Mouse (Mus musculus) small intestine, adult 2 months (tissue): ENCODE measurements around the gene Myom3. TPM values are rescaled to one million over a fixed set of nuclear protein-coding genes. Genes with fewer than 3 reads are reported as not detected.

Source experiments
- H3K27ac ChIP-seq: fragments of 200-500 bp; 2 replicates; pipeline ENCODE4 v1.5.1; 2012; ENCODE audit warnings: low read depth, low read length, control low read depth, inconsistent platforms; ENCODE audit not compliant: insufficient read depth
- H3K27me3 ChIP-seq: fragments of 200-500 bp; 2 replicates; pipeline ENCODE4 v1.6.1; 2012; ENCODE audit warnings: mild to moderate bottlenecking, moderate library complexity, low read length, inconsistent platforms; ENCODE audit not compliant: control insufficient read depth, insufficient read depth
- H3K36me3 ChIP-seq: fragments of 200-500 bp; 2 replicates; pipeline ENCODE4 v1.6.1; 2012; ENCODE audit warnings: mild to moderate bottlenecking, low read length, control low read depth, inconsistent platforms; ENCODE audit not compliant: control insufficient read depth, insufficient read depth
- H3K4me1 ChIP-seq: fragments of 200-500 bp; 2 replicates; pipeline ENCODE4 v1.6.1; 2012; ENCODE audit warnings: low read length, inconsistent platforms, mixed read lengths; ENCODE audit not compliant: control insufficient read depth, insufficient read depth, insufficient read length
- H3K4me3 ChIP-seq: fragments of 200-500 bp; 2 replicates; pipeline ENCODE4 v1.5.1; 2012; ENCODE audit warnings: low read depth, mild to moderate bottlenecking, control low read depth, inconsistent platforms, low read length, moderate library complexity
- CTCF ChIP-seq: fragments of 200-500 bp; IDR thresholded peaks from 2 replicates; pipeline ENCODE4 v1.5.1; 2012; ENCODE audit warnings: low read depth, mild to moderate bottlenecking, control low read depth, inconsistent platforms, low read length, moderate library complexity, mixed read lengths; ENCODE audit not compliant: insufficient replicate concordance, insufficient read length; ENCODE audit errors: extremely low read depth
- POLR2A ChIP-seq: fragments of 200-500 bp; IDR thresholded peaks from 2 replicates; pipeline ENCODE4 v1.6.1; 2012; ENCODE audit warnings: low read depth, mild to moderate bottlenecking, control low read depth, inconsistent platforms, low read length, moderate library complexity
- WGBS: fragments of 180-500 bp; shearing (Covaris S2); methylation state at CpG from one replicate; pipeline ENCODE4 v1.1.7; 2018; 5-methylcytosine and 5-hydroxymethylcytosine counted together
- polyA plus RNA-seq: library from polyadenylated mRNA; depleted of rRNA; stranded (reverse); fragments of >200 nt; gene quantifications from 2 replicates; pipeline ENCODE4 v1.2.3, GENCODE M21; 2012

The Myom3 gene
- polyA plus RNA-seq, 1 experiment = 1.1 TPM

DNA sequence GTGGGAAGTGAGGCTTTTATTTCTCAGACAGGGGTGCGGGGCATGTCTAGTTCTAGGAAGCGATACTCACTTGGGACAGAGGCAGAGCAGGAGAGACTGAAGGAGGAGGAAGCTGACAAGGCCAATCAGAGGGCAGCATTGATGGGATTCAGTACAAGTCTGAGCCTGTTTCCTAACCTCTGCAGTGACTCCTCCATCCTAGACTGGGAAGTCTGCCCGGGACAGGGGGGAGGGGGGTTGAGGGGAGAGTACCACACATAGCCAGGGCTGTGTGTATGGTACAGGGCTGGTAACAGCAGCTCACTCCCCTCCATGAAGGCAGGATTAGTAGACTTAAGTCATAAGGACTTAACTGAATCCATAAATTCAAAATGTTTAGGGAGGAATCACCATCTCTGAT, 20.7 kb downstream of the Myom3 start:
- Histone ChIP-seq H3K4me3 (no peak overlapping the region), H3K4me1 (no peaks in the 10 kb centered on the region), H3K36me3 (no peaks in the 10 kb centered on the region), H3K27ac (no peak overlapping the region), H3K27me3 (no peaks in the 10 kb centered on the region)
- TF ChIP-seq POLR2A = no peak
- TF ChIP-seq CTCF = no peak
- WGBS = 76% methylated on average over 3 of the region's 3 CpGs

DNA sequence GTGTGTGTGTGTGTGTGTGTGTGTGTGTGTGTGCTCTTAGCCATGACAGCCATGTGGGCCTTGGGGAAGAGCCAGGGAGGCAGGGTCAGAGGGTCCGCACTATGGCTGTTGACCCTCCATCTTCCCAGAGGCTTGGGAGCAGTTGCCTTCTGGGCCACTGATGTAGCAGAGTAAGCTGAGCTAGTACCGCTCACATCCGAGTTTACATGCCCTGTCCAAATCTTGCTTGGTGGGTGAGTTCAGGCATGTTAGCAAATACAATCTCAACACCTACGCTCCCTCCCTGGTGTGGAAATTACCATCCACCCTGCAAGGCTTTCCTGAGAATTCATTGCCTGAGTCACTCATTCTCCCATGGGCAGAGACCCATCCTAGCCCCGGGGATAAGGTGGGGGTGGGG, 21.8 kb downstream of the Myom3 start:
- WGBS = 83% methylated on average over 5 of the region's 5 CpGs

DNA sequence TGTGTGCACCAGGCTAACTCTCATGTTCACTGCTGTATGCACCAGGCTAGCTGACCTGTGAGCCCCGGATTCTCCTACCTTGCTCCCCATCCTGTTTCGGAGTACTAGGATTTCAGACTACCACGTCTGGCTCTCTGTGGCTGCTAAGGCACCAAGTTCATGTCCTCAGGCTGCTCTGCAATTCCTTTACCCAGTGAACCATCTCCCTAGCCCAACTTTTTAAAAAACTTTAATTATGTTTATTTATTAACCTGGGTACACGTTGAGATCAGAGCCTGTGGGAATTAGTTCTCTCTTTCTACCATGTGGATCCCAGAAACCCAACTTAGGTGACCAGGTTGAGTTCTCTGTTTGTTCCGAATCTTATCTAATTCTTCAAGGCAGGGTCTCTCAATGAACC, 27.1 kb downstream of the Myom3 start:
- H3K4me3 ChIP-seq = no peak overlapping the region
- H3K27ac ChIP-seq = no peak overlapping the region
- 72% methylated on average over 5 of the region's 5 CpGs for whole genome bisulfite sequencing
- H3K27me3 ChIP-seq = no peaks in the 10 kb centered on the region
- H3K4me1 ChIP-seq = no peaks in the 10 kb centered on the region
- TF ChIP-seq POLR2A (no peak), CTCF (no peak)
- H3K36me3 ChIP-seq = no peaks in the 10 kb centered on the region

More for the DNA sequence above, 21.8 kb downstream of the Myom3 start:
- Histone ChIP-seq H3K36me3 (no peaks in the 10 kb centered on the region), H3K27me3 (no peaks in the 10 kb centered on the region), H3K4me1 (no peaks in the 10 kb centered on the region), H3K27ac (no peak overlapping the region), H3K4me3 (no peak overlapping the region)
- TF ChIP-seq CTCF (no peak), POLR2A (no peak)

DNA sequence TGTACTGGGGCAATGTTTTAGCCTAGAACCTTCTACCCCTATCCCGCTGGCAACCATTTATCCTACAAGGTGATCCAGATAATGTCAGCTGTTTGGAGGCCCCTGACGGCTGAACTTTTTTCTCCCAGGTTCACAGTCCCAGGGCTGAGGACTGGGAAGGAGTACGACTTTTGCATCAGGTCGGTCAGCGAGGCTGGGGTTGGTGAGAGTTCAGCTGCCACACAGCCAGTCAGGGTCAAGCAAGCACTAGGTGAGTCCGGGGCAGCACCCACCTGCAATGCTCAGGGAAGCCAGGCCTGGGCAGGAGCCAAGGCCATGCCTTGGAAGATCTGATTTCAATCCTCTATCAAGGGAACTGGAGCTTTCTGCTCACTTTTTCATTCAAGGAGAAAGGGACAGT, 27.8 kb downstream of the Myom3 start:
- WGBS = 88% methylated on average over 6 of the region's 6 CpGs
- no peak overlapping the region for H3K27ac ChIP-seq
- no peaks in the 10 kb centered on the region for H3K27me3 ChIP-seq
- no peak for TF ChIP-seq POLR2A
- no peaks in the 10 kb centered on the region for H3K4me1 ChIP-seq
- no peaks in the 10 kb centered on the region for H3K36me3 ChIP-seq
- H3K4me3 ChIP-seq = no peak overlapping the region

DNA sequence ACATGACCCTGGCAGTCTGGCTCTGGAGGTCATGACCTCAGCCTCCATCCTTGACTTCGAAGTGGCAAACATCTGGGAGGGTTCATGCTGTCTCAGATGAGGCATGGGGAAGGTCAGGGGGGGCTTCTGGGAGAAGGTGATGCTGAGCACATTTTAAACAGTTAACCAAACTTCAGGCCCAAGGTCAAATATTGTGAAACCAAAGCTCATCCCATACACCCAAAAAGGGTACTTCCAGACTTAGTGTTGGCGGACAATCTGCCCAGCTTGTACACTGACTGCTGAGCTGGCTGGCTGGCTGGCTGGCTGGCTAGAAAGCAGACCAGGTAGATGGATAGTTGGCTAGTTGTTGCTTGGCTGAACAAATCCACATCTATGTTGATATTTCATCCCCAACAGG, 29.6 kb downstream of the Myom3 start:
- TF ChIP-seq POLR2A (no peak), CTCF (no peak)
- no peaks in the 10 kb centered on the region for H3K27me3 ChIP-seq
- H3K27ac ChIP-seq = no peak overlapping the region
- 71% methylated on average over 2 of the region's 2 CpGs for WGBS
- H3K36me3 ChIP-seq = no peaks in the 10 kb centered on the region
- no peaks in the 10 kb centered on the region for H3K4me1 ChIP-seq
- no peak overlapping the region for H3K4me3 ChIP-seq

DNA sequence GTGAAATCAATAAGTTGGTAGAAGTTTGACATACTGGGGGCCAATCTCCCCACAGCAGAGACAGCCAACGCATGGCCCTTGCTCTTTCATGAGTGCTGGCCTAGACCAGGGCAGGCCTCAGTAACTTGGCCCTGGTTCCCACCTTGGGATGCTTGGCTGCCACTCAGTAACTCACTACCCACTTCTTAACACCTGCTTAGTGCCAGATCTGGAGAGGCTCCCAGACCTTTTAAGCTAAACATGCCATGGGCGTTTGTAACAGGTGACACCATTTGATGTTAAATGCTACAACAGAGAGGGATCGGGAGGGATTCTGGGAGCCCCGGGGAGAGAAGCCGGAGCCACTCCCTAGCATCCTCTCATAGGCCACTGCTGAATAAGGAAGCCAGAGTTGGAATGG, 33.3 kb downstream of the Myom3 start:
- Histone ChIP-seq H3K4me1 (no peaks in the 10 kb centered on the region; the same call in 1 of the 2 replicates), H3K27ac (no peak overlapping the region), H3K4me3 (no peak overlapping the region), H3K36me3 (no peaks in the 10 kb centered on the region), H3K27me3 (no peaks in the 10 kb centered on the region)
- TF ChIP-seq CTCF (no peak), POLR2A (no peak)
- 91% methylated on average over 5 of the region's 5 CpGs for WGBS

DNA sequence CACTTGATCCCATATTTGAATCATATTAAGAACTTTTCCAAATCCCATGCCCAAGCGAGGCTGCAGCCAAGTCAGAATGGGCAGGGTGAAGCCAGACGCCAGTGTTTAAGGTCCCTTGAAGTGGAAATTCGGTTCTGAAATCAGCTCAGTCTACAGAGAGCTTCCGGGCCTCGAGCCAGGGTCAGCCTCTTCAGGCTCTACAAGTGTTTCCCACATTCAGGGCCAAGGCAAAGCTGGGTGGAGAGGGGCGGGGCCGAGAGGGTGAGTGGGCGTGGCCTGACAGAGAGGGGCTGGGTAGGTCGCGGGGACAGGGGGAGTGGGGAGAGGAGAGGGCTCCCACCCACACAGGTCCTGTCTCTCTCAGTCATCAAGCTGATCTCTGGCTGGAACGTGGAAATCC, 38.4 kb downstream of the Myom3 start:
- 34% methylated on average over 11 of the region's 11 CpGs for WGBS
- H3K36me3 ChIP-seq = no peaks in the 10 kb centered on the region
- no peak overlapping the region for H3K4me3 ChIP-seq
- H3K4me1 ChIP-seq = peaks cover 2% of the 10 kb centered on the region
- TF ChIP-seq POLR2A (no peak), CTCF (no peak)
- H3K27me3 ChIP-seq = no peaks in the 10 kb centered on the region
- no peak overlapping the region for H3K27ac ChIP-seq

DNA sequence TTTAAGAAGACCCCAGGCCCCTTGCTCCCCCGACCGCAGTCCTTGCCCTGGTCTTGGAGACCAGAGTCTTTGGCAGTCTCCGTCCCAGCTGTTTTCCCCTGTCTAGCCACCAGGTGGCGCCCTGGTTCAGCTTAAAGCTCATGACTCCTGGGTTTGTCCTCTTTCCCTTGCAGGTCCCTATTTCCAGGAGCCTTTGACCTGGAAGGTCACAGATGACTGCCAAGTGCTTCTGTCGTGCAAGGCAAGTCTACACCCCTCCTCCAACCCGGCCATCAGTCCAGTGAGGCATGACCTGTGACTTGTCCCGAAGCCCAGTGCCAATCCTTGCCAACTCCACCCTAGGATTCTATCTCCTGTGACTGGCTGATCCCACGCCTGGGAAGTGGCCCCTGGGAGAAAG, 42.0 kb downstream of the Myom3 start:
- Histone ChIP-seq H3K27me3 (no peaks in the 10 kb centered on the region), H3K27ac (no peak overlapping the region), H3K4me3 (no peak overlapping the region), H3K4me1 (peaks cover 2% of the 10 kb centered on the region), H3K36me3 (no peaks in the 10 kb centered on the region)
- 8% methylated on average over 8 of the region's 8 CpGs for WGBS
- TF ChIP-seq POLR2A (no peak), CTCF (peak; percentile 97; the same call in 1 of the 2 replicates)
